Mouse (Mus musculus) midbrain, embryonic 16.5 days (tissue): Measurements from ENCODE around the gene Slc43a1. TPM values are rescaled to one million over a fixed set of nuclear protein-coding genes. Genes with fewer than 3 reads are reported as not detected.

Source experiments
- ATAC-seq: fragments of 200-750 bp; cut with Nextera tagmentation; 2 replicates; pipeline ENCODE4 v1.8.0; 2017; ENCODE audit warnings: moderate TSS enrichment
- H3K27ac ChIP-seq: fragments of 300-500 bp; sonication (generic); 2 replicates; pipeline ENCODE4 v1.5.1; 2014; ENCODE audit warnings: mild to moderate bottlenecking, low read length, mixed read lengths
- H3K27me3 ChIP-seq: fragments of 300-500 bp; sonication (generic); 2 replicates; pipeline ENCODE4 v1.6.1; 2014; ENCODE audit warnings: low read depth, low read length, mixed read lengths; ENCODE audit not compliant: control insufficient read depth, insufficient read depth
- H3K36me3 ChIP-seq: fragments of 300-500 bp; sonication (generic); 2 replicates; pipeline ENCODE4 v1.6.1; 2014; ENCODE audit warnings: mild to moderate bottlenecking, low read length, moderate library complexity, mixed read lengths; ENCODE audit not compliant: control insufficient read depth, insufficient read depth
- H3K4me1 ChIP-seq: fragments of 300-500 bp; sonication (generic); 2 replicates; pipeline ENCODE4 v1.6.1; 2014; ENCODE audit warnings: mild to moderate bottlenecking, low read length, mixed read lengths; ENCODE audit not compliant: control insufficient read depth, insufficient read depth
- H3K4me2 ChIP-seq: fragments of 300-500 bp; sonication (generic); 2 replicates; pipeline ENCODE4 v1.6.1; 2014; ENCODE audit warnings: mild to moderate bottlenecking, low read length, mixed read lengths
- H3K4me3 ChIP-seq: fragments of 300-500 bp; sonication (generic); 2 replicates; pipeline ENCODE4 v1.5.1; 2014; ENCODE audit warnings: low read depth, mild to moderate bottlenecking, low read length, moderate library complexity, mixed read lengths
- H3K9ac ChIP-seq: fragments of 300-500 bp; sonication (generic); 2 replicates; pipeline ENCODE4 v1.6.1; 2014; ENCODE audit warnings: low read depth, low read length, mixed read lengths
- H3K9me3 ChIP-seq: fragments of 300-500 bp; sonication (generic); replicated peaks from 2 replicates; pipeline ENCODE4 v1.6.1; 2014; ENCODE audit warnings: mild to moderate bottlenecking, low read length, mixed read lengths; ENCODE audit not compliant: control insufficient read depth, poor library complexity, severe bottlenecking
- WGBS: fragments of 180-500 bp; shearing (Covaris S2); extraction: QIAGEN DNeasy Blood & Tissue Kit; methylation state at CpG from one replicate; pipeline ENCODE4 v1.1.7; 2014; 5-methylcytosine and 5-hydroxymethylcytosine counted together
- polyA plus RNA-seq: library from polyadenylated mRNA; unstranded; fragments of >200 nt; fragmentation: Nextera tagmentation; extraction: Ambion mirVana; gene quantifications from 2 replicates; pipeline ENCODE4 v1.2.1, GENCODE M21; 2015

The Slc43a1 gene
- polyA plus RNA-seq, 1 experiment from 2014 or later = 0.73 TPM

DNA sequence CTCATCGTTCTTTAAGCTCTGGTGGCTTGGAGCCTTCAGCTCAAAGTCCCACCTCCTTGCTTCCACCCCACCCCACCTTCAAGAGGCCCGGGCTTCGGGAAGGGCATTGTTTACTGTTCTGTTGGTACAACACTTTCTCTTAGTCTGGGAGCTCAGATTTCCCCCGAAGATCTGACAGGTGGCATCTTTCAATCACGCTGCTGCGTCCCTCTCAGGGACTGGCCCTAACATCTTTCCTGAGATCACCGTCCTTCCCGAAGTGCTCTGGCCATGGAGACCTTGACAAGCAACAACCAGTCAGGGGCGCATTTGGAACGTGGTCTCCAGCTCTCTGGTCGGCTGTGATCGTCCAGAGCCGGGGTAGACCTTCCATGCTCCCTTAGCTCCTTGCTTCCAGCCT lies 16.1 kb upstream of the Slc43a1 start, which contains the start of gene Smtnl1:
Gene Smtnl1, minus strand, starts transcription at position 101 of the 400 bp plus-strand sequence.
- Histone ChIP-seq H3K27ac (no peak within 1 kb of the TSS), H3K27me3 (no peaks in the 10 kb centered on the region), H3K4me1 (peaks cover 3% of the 10 kb centered on the region; the same call in 1 of the 2 replicates), H3K9ac (no peak within 1 kb of the TSS), H3K4me3 (no peak within 1 kb of the TSS), H3K4me2 (no peak within 1 kb of the TSS), H3K9me3 (no peaks in the 10 kb centered on the region), H3K36me3 (no peaks in the 10 kb centered on the region)
- ATAC-seq = no peak
- 66% methylated on average over 13 of the region's 13 CpGs for WGBS

DNA sequence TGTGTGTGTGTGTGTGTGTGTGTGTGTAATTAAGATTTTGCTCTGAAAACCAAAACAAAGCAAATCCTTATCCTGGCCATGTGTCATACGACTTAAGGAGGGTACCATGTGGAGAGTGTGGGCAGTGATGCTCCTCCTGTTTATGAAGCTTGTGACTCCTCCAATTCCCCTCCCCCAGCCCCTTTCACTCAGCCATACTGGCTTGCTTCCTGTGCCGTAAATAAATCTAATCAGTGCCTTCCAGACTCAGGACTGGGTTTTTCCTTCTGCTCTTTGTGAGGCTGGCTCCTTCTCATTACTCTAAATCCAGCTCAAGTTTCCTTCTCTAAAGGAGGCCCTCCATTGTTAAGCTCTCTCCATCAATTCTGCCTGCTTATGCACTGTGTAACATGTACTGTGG lies 15.4 kb upstream of the Slc43a1 start:
- H3K27ac ChIP-seq = no peak overlapping the region
- H3K4me3 ChIP-seq = no peak overlapping the region
- ATAC-seq = no peak
- H3K27me3 ChIP-seq = no peaks in the 10 kb centered on the region
- H3K4me2 ChIP-seq = no peak overlapping the region
- no peaks in the 10 kb centered on the region for H3K9me3 ChIP-seq
- peaks cover 10% of the 10 kb centered on the region for H3K4me1 ChIP-seq
- no peaks in the 10 kb centered on the region for H3K36me3 ChIP-seq
- H3K9ac ChIP-seq = no peak overlapping the region
- WGBS = 58% methylated on average over 2 of the region's 2 CpGs

DNA sequence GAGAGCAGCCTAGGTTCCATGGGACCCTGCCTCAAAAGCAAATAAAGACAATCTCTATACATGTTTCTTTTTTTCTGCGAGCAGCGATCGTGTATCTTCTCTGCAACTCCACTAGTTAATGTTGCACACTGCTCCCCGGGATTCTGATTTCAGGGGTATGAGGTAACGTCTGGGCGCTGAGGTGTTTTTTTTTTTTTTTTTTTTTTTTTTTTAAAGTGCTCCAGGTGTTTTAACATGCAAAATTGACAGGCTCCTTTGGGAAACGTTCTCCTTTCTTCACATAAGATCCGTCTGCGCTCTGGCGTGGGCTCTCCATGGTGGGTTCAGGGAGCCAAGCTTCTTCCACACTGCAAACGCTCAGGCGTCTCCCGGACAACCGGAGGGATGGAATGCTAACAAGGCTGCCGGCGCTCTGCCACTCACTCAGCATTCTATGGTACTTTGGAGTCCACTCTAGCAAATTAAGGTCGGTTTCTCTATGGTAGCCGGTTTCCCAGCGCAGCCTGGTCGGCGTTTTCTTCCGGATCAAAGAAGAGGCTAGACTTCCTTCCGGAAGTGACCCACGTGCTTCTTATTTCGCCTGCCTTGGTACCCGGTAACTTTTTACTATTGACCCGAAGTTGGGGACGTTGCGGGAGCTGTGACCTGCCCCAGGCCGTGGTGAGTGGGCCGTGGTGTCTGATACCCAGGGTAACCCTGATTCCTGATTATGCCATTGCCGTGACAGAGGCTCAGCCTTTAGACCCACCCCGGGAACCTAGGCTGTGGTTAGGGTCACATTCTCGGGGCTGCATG lies 12.0 kb upstream of the Slc43a1 start, which contains the start of gene Timm10:
Gene Timm10, plus strand, starts transcription at position 510 of the 795 bp plus-strand sequence.
- Histone ChIP-seq H3K27me3 (no peaks in the 10 kb centered on the region), H3K4me3 (peak within 1 kb of the TSS; percentile 89), H3K9ac (peak within 1 kb of the TSS; percentile 62), H3K9me3 (no peaks in the 10 kb centered on the region), H3K27ac (peak within 1 kb of the TSS; percentile 72), H3K4me2 (peak within 1 kb of the TSS; percentile 88), H3K4me1 (peaks cover 11% of the 10 kb centered on the region), H3K36me3 (peaks cover 2% of the 10 kb centered on the region; the same call in 1 of the 2 replicates)
- ATAC-seq = peak; percentile 95
- under 1% methylated on average over 34 of the region's 34 CpGs for WGBS

DNA sequence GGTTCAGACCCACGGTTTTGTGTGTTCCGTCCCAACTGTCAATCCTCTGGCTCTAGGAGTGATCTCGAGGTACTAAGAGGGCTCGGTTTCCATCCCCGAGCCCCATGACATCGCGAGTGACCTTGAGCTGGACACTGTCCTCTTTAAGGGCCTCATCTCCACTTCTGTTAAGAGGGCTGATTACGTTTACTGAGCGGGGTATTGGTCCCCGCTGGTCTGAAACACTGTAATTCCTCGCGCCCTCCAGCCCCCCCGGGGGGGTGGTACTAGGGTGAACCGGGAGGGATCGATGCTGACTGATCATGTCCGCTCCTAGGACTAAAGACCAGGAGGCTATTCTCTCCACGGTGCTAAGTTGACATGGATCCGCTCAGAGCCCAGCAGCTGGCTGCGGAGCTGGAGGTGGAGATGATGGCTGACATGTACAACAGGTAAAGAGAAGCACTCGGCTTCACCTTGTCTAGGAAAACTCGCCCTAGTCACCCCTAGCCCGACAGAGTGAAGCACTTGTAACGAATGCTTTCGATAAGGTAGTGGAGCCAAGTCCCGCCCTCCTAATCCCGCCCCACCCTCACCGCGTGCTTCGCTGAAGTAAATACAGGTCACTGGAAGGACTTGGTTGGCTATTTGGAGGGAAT lies 11.2 kb upstream of the Slc43a1 start:
- Histone ChIP-seq H3K4me3 (peak overlapping the region; percentile 89), H3K36me3 (peaks cover 2% of the 10 kb centered on the region; the same call in 1 of the 2 replicates), H3K27me3 (no peaks in the 10 kb centered on the region), H3K4me1 (peaks cover 11% of the 10 kb centered on the region), H3K9ac (peak overlapping the region; percentile 62), H3K4me2 (peak overlapping the region; percentile 88), H3K9me3 (no peaks in the 10 kb centered on the region), H3K27ac (no peak overlapping the region)
- peak; percentile 42; the same call in 1 of the 2 replicates for ATAC-seq
- 1% methylated on average over 29 of the region's 29 CpGs for WGBS

DNA sequence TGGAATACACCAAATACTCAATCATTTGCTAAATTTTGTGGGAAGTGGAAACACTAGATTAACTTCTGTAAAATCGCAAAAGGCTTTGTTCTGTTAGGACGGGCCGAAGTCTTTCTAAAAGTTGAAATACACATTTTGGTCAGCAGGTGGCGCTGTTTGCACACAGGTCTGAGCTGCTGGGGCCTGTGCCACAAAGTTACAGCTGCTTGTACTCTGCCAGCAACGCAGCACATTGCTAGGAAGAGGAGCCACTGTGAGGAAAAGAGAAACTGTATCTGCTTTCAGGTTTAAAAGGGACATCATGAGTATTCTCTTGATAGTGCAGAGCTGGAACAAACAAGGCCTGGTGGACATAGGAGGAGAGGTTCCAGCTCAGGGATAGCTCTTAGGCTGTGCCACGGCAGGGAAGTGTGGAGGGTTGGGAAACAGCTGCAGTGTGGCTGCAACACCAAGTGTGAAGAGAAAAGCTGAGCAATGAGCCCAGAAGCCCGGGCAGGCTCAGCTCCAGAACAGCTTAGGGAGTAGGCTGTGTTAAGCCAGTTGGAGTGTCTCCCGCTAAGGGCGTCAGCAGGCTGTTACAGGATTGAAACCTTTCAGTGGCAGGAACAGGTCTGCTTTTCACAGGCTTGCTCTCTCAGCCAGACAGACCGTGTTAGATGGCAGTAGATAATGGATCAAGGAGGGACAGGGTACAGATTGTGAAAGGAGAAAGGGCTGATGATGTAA lies 6.8 kb upstream of the Slc43a1 start:
- Histone ChIP-seq H3K4me1 (peaks cover 8% of the 10 kb centered on the region), H3K9me3 (no peaks in the 10 kb centered on the region), H3K27ac (no peak overlapping the region), H3K9ac (no peak overlapping the region), H3K4me2 (no peak overlapping the region), H3K4me3 (no peak overlapping the region), H3K27me3 (peaks cover 1% of the 10 kb centered on the region; the same call in 1 of the 2 replicates), H3K36me3 (peaks cover 2% of the 10 kb centered on the region; the same call in 1 of the 2 replicates)
- ATAC-seq = peak; percentile 72
- 32% methylated on average over 10 of the region's 10 CpGs for WGBS

DNA sequence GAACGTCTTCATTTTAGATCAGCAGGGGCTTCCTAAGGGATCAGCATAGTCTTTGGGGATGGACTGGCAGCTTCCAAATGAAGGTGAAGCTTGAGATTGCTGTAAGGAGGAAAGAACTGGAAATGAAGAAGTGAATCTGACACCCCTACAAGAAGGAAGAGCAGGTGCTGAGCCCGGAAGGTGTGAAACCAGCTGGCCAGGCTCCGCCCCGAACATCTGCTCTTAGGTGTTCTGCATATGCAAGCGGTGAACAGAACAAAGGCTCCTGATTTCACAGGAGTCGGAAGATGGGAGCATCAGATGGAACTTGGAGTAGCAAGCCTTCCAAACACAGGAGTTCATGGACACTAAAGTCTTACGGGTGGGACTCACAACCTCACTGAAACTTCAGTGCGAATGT lies 1.5 kb upstream of the Slc43a1 start:
- H3K4me1 ChIP-seq = peaks cover 19% of the 10 kb centered on the region
- no peak for ATAC-seq
- no peak overlapping the region for H3K4me2 ChIP-seq
- no peak overlapping the region for H3K4me3 ChIP-seq
- H3K9ac ChIP-seq = no peak overlapping the region
- WGBS = 71% methylated on average over 8 of the region's 8 CpGs
- H3K27me3 ChIP-seq = peaks cover 47% of the 10 kb centered on the region
- H3K36me3 ChIP-seq = no peaks in the 10 kb centered on the region
- no peaks in the 10 kb centered on the region for H3K9me3 ChIP-seq
- H3K27ac ChIP-seq = no peak overlapping the region

DNA sequence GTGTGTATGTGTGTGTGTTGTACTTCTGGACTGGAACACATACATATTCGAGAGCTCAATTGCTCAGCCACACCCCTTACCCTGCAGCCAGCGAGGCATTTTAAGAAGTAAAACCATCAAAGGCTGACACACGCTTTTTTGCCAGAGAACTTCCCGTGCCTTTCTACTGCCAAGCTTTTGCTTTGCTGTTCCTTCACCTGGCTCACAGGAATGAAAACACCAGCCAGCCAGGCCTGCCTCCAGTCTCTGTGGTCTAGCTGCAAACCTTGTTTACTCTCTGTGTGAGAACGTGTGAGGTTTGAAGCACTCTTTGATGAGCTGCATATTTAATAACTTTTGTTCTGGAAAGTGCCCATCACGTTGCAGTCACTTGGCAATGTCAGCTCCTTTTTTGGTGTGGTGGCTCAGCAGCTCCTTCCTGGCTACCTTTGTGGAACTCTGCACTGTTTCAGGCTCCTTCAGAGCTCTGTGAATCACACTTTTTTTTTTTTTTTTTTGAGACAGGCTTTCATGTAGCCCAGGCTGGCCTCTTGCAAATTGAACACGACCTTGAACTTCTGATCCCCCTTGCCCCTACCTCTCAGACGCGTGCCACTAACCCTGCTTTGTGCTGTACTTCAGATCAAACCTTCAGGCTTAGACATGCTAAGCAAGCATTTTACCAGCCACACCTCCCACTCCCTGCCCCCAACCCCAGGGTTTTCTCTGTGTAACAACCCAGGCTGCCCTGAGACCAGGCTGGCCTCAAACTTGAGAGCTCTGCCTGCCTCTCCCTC lies 645 bp upstream of the Slc43a1 start:
- Histone ChIP-seq H3K9ac (no peak overlapping the region), H3K27ac (no peak overlapping the region), H3K36me3 (no peaks in the 10 kb centered on the region), H3K4me3 (no peak overlapping the region), H3K4me1 (peaks cover 19% of the 10 kb centered on the region), H3K27me3 (peaks cover 48% of the 10 kb centered on the region), H3K4me2 (no peak overlapping the region), H3K9me3 (no peaks in the 10 kb centered on the region)
- ATAC-seq = no peak
- 31% methylated on average over 9 of the region's 9 CpGs for WGBS
